In the genomic region with DNA sequence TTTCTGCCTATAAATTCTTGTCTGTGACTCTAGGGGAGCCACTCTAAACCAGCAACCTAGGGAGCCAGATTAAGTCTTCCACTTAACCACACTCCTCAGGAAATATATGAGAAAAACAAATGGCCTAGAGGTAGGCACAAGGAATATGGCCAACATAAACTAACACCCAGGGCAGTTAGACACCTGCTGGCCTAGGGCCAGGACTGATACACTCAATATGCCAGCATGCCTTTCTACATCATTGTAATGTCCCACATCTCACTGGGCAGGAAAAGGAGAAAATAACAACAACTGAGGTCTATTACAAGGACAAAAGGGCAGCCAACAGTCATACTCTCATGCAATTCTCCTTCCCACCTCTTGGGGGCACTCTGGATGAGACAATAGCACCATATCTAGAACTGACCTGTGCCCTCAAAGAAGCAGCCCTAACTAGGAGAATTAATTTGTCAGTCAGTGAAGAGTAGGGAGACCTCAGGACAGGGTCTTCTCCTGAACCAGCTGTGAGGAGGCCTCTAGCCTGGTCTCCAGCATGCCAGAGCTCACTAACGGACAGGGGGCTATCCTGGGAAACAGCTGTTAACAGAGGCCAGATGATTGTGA, we compare ENCODE assay signal across 10 mouse cellular contexts. TPM values are rescaled to one million over a fixed set of nuclear protein-coding genes. Genes with fewer than 3 reads are reported as not detected.
DNase-seq lines count a peak whose midpoint lies in the region; ATAC-seq and TF ChIP-seq lines count a peak whose summit lies in the region.
"Had no signal": no experiment of that assay in that cellular context is flagged by ENCODE, and none has a peak within 500 bp of the region (broad histone marks: within the 10 kb centered on the region; RNA-seq: fewer than 3 reads in every experiment).

No protein-coding gene starts in this region.

- peaks cover 97% of the 10 kb centered on the region for H3K4me1 ChIP-seq in heart, embryonic 13.5 days
- H3K4me1 ChIP-seq in G1E (ENCODE audit: insufficient read depth, low read depth, low read length): peaks cover 10% of the 10 kb centered on the region

- DNase-seq in heart, adult 8-10 months (ENCODE audit: low spot score): no peak
- DNase-seq in 3T3-L1 (ENCODE audit: low read depth, low spot score): peak; percentile 37
- no peak for DNase-seq in G1E (ENCODE audit: low spot score)
- DNase-seq in induced T-regulatory cell, adult 2 months (ENCODE audit: low read depth): peak; percentile 50
- no peak for DNase-seq in thymus, postnatal 4 days
- no peak for DNase-seq in thymus, adult 18-20 months
- no peak for DNase-seq in left cerebral cortex, adult 11 months (ENCODE audit: low spot score)
- DNase-seq: adrenal gland, postnatal 36 days had no signal

- H3K27me3 ChIP-seq in heart, embryonic 13.5 days (replicated peaks): no peaks in the 10 kb centered on the region
- H3K27me3 ChIP-seq in G1E (ENCODE audit: insufficient read depth, low read length): peaks cover 71% of the 10 kb centered on the region

- H3K9ac ChIP-seq in heart, embryonic 13.5 days: peak overlapping the region; percentile 78
- H3K9ac ChIP-seq: midbrain, embryonic 13.5 days had no signal

- peak overlapping the region; percentile 99 for H3K27ac ChIP-seq in heart, embryonic 13.5 days (replicated peaks)
- H3K27ac ChIP-seq: midbrain, embryonic 13.5 days had no signal

- peaks cover 6% of the 10 kb centered on the region for H3K36me3 ChIP-seq in heart, embryonic 13.5 days
- H3K36me3 ChIP-seq in G1E (replicated peaks): no peaks in the 10 kb centered on the region

- no peaks in the 10 kb centered on the region for H3K9me3 ChIP-seq in heart, embryonic 13.5 days
- no peaks in the 10 kb centered on the region for H3K9me3 ChIP-seq in G1E (replicated peaks)
- H3K9me3 ChIP-seq: midbrain, embryonic 13.5 days had no signal

- H3K4me3 ChIP-seq in heart, embryonic 13.5 days: no peak overlapping the region
- H3K4me3 ChIP-seq in G1E (ENCODE audit: low read depth, low read length): no peak overlapping the region
- H3K4me3 ChIP-seq: midbrain, embryonic 13.5 days had no signal

- 74% methylated on average over 1 of the region's 1 CpGs for WGBS in heart, embryonic 13.5 days

- peak overlapping the region; percentile 79 for H3K4me2 ChIP-seq in heart, embryonic 13.5 days

- peak; percentile 21; the same call in 1 of the 2 replicates for TF ChIP-seq CTCF in G1E (IDR thresholded peaks at IDR 0.05; ENCODE audit: low read depth, low read length)

- ATAC-seq in heart, embryonic 13.5 days (ENCODE audit: extremely low read depth, insufficient number of reproducible peaks, low FRiP score, low TSS enrichment): no peak
- no peak for ATAC-seq in G1E (ENCODE audit: extremely low read depth, insufficient number of reproducible peaks, low FRiP score, poor library complexity, severe bottlenecking)
- ATAC-seq: midbrain, embryonic 13.5 days had no signal

RNA-seq across cellular contexts. Expression of a gene that starts 6.4 kb away (rescaled TPM):
- 2.5 and 2.9 TPM in 2 replicates for polyA plus RNA-seq in heart, embryonic 13.5 days (2015; fragmentation: Nextera tagmentation; extraction: Ambion mirVana)
- 1 to 10 TPM; 2.8 to 9.8 (median 7.7) TPM for total RNA-seq in heart, adult 8-10 months (2022)
- not detected in 2 replicates for total RNA-seq in G1E (2014; fragmentation: Nextera tagmentation)
- 0.16 TPM in 1 of 2 replicates, not detected in the other for total RNA-seq in G1E (2017)
- polyA plus RNA-seq in G1E (2012): 0.17 TPM in 1 of 2 replicates, not detected in the other

RNA-seq across cellular contexts. Expression of a gene that starts 54.9 kb away (rescaled TPM):
- 64.3 and 69.9 TPM in 2 replicates for polyA plus RNA-seq in heart, embryonic 13.5 days (2015; fragmentation: Nextera tagmentation; extraction: Ambion mirVana)
- under 1 TPM; 0.56 to 0.94 (median 0.60) TPM for total RNA-seq in heart, adult 8-10 months (2022)
- total RNA-seq in G1E (2014; fragmentation: Nextera tagmentation) (69.8 and 75.1 TPM in 2 replicates), G1E (2017) (110 and 126 TPM in 2 replicates)
- polyA plus RNA-seq in G1E (2012): 21.1 and 26.3 TPM in 2 replicates

Comparison
In these comparisons a context has a peak if more than half of its experiments do, and no peak if none do; other contexts are left out.
1. DNase-seq: peak in 3T3-L1 (single experiment) and induced T-regulatory cell, adult 2 months (single experiment); none in heart, adult 8-10 months (single experiment), G1E (single experiment), thymus, postnatal 4 days (single experiment), thymus, adult 18-20 months (0 of 2) and left cerebral cortex, adult 11 months (single experiment).
2. RNA of a gene that starts 54.9 kb away (total RNA-seq): 69.8 to 126 TPM in G1E; 0.56 to 0.94 TPM in heart, adult 8-10 months; every median in the first group is over 10 times any median in the second.